ENCODE assay signal across 24 mouse cellular contexts in the genomic region with DNA sequence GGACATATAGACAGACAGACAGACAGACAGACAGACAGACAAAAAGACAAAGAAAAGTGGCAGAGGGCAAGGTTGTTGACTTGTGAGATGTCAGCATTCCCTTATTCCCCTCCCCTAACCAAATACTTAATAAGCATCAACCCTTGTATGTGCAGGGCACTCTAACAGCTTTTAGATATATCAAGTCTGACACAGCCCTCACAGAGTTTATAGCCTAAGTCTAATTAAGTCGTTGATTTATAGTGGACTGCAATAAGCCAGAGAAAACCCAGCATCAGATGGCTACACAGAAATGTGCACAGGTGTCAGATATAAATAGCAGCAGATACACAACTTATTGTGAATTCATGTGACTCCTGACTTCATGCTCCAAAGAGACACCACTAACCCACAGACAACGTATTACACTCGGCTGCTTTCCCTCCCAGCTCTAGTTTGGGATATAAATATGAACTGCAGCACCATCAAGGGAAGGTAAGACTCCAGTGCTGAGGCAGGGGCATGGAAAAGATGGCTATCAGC.
DNase-seq lines count a peak whose midpoint lies in the region; ATAC-seq and TF ChIP-seq lines count a peak whose summit lies in the region.
"Had no signal": no experiment of that assay in that cellular context is flagged by ENCODE, and none has a peak within 500 bp of the region (broad histone marks: within the 10 kb centered on the region; RNA-seq: fewer than 3 reads in every experiment).

No protein-coding gene starts in this region.

- no peak for TF ChIP-seq CTCF in cerebellum, adult 2 months (IDR thresholded peaks at IDR 0.05; ENCODE audit: borderline replicate concordance, insufficient read depth, low read depth, low read length)
- no peak for TF ChIP-seq CTCF in kidney, postnatal 0 days (IDR thresholded peaks at IDR 0.05; ENCODE audit: low read depth)

- 0 out of 2 replicates have a peak overlapping the region, but pooled peaks have one; percentile 47 for H3K27ac ChIP-seq in cerebellum, adult 2 months (ENCODE audit: insufficient read depth, low read length)
- H3K27ac ChIP-seq in heart, embryonic 11.5 days (ENCODE audit: low read depth, low read length): peak overlapping the region; percentile 54; the same call in 1 of the 2 replicates
- H3K27ac ChIP-seq in kidney, postnatal 0 days: no peak overlapping the region
- H3K27ac ChIP-seq in neural tube, embryonic 14.5 days (ENCODE audit: low read depth, low read length): no peak overlapping the region
- H3K27ac ChIP-seq: embryonic facial prominence, embryonic 15.5 days; hindbrain, embryonic 15.5 days; intestine, embryonic 15.5 days; liver, embryonic 13.5 days; stomach, embryonic 15.5 days had no signal

- no peak for DNase-seq in cerebellum, adult 2 months
- DNase-seq in cerebellum, adult 9-10 months: no peak
- DNase-seq in heart, postnatal 25 days (ENCODE audit: low spot score): no peak
- DNase-seq in kidney, postnatal 0 days (ENCODE audit: low spot score): peak; percentile 59
- DNase-seq in kidney, postnatal 36 days: no peak
- no peak for DNase-seq in right cerebral cortex, adult 2 months (ENCODE audit: low spot score in 2 of 2)
- DNase-seq: adrenal gland, adult 8-10 months; cerebellum, postnatal 10 days; kidney, postnatal 14 days; layer of hippocampus, adult 9-11 months; liver, embryonic 13.5 days; lung, postnatal 36 days; right cerebral cortex, postnatal 25 days; thymus, adult 18-20 months had no signal

- WGBS in cerebellum, adult 2 months: 7% methylated on average over 3 of the region's 3 CpGs
- WGBS in heart, embryonic 11.5 days (ENCODE audit: insufficient replicate concordance): 69% methylated on average over 3 of the region's 3 CpGs
- 32% methylated on average over 3 of the region's 3 CpGs for WGBS in kidney, postnatal 0 days
- 66% methylated on average over 3 of the region's 3 CpGs for WGBS in neural tube, embryonic 14.5 days

- H3K4me1 ChIP-seq in cerebellum, adult 2 months (ENCODE audit: control insufficient read depth, insufficient read depth, low read length): peaks cover 11% of the 10 kb centered on the region
- H3K4me1 ChIP-seq in heart, embryonic 11.5 days (ENCODE audit: control insufficient read depth, insufficient read depth, low read length): peaks cover 64% of the 10 kb centered on the region
- no peaks in the 10 kb centered on the region for H3K4me1 ChIP-seq in kidney, postnatal 0 days (replicated peaks; ENCODE audit: insufficient read depth, low read length)
- no peaks in the 10 kb centered on the region for H3K4me1 ChIP-seq in neural tube, embryonic 14.5 days (ENCODE audit: control insufficient read depth, insufficient read depth, low read length)
- H3K4me1 ChIP-seq: embryonic facial prominence, embryonic 15.5 days; hindbrain, embryonic 15.5 days; liver, embryonic 13.5 days had no signal

- no peak overlapping the region for H3K4me2 ChIP-seq in heart, embryonic 11.5 days
- H3K4me2 ChIP-seq in kidney, postnatal 0 days (ENCODE audit: low read length): no peak overlapping the region
- no peak overlapping the region for H3K4me2 ChIP-seq in neural tube, embryonic 14.5 days (ENCODE audit: low read depth, low read length)
- H3K4me2 ChIP-seq: embryonic facial prominence, embryonic 15.5 days; hindbrain, embryonic 15.5 days; intestine, embryonic 15.5 days; liver, embryonic 13.5 days; lung, embryonic 14.5 days; stomach, embryonic 15.5 days had no signal

- no peak for TF ChIP-seq POLR2A in cerebellum, adult 2 months (IDR thresholded peaks at IDR 0.05; ENCODE audit: borderline replicate concordance, insufficient read depth, low read length)

- no peak overlapping the region for H3K9ac ChIP-seq in heart, embryonic 11.5 days (ENCODE audit: low read depth, low read length)
- H3K9ac ChIP-seq in kidney, postnatal 0 days (ENCODE audit: low read depth, low read length): no peak overlapping the region
- no peak overlapping the region for H3K9ac ChIP-seq in neural tube, embryonic 14.5 days (replicated peaks; ENCODE audit: low read depth, low read length)
- H3K9ac ChIP-seq: embryonic facial prominence, embryonic 15.5 days; hindbrain, embryonic 15.5 days; intestine, embryonic 15.5 days; liver, embryonic 13.5 days; lung, embryonic 14.5 days; stomach, embryonic 15.5 days had no signal

- intact Hi-C loops in heart, postnatal 25 days (cut with DNase I): no loop called here

- no peak for ATAC-seq in heart, embryonic 11.5 days (replicated peaks; ENCODE audit: insufficient number of reproducible peaks, low FRiP score, low TSS enrichment)
- no peak for ATAC-seq in kidney, postnatal 0 days (replicated peaks; ENCODE audit: low FRiP score, low read depth)
- ATAC-seq in neural tube, embryonic 14.5 days (ENCODE audit: low read depth): peak; percentile 49
- ATAC-seq: CD4-positive, CD25-positive, alpha-beta regulatory T cell, adult 4 months; forebrain, embryonic 16.5 days; intestine, embryonic 15.5 days; Patski had no signal

- no peak overlapping the region for H3K4me3 ChIP-seq in cerebellum, adult 2 months (replicated peaks; ENCODE audit: insufficient read depth, low read depth, low read length)
- no peak overlapping the region for H3K4me3 ChIP-seq in heart, embryonic 11.5 days (ENCODE audit: low read depth, low read length)
- no peak overlapping the region for H3K4me3 ChIP-seq in kidney, postnatal 0 days (replicated peaks; ENCODE audit: low read depth, low read length)
- no peak overlapping the region for H3K4me3 ChIP-seq in neural tube, embryonic 14.5 days (ENCODE audit: low read depth, low read length)
- H3K4me3 ChIP-seq: embryonic facial prominence, embryonic 15.5 days; hindbrain, embryonic 15.5 days; intestine, embryonic 15.5 days; liver, embryonic 13.5 days; stomach, embryonic 15.5 days had no signal

- H3K36me3 ChIP-seq in heart, embryonic 11.5 days (ENCODE audit: control insufficient read depth, insufficient read depth, low read length): no peaks in the 10 kb centered on the region
- H3K36me3 ChIP-seq in kidney, postnatal 0 days (ENCODE audit: insufficient read depth, low read length): no peaks in the 10 kb centered on the region
- H3K36me3 ChIP-seq in neural tube, embryonic 14.5 days (ENCODE audit: control insufficient read depth, insufficient read depth, low read length): no peaks in the 10 kb centered on the region
- H3K36me3 ChIP-seq: embryonic facial prominence, embryonic 15.5 days; hindbrain, embryonic 15.5 days; intestine, embryonic 15.5 days; liver, embryonic 13.5 days; stomach, embryonic 15.5 days had no signal

- no peaks in the 10 kb centered on the region for H3K27me3 ChIP-seq in cerebellum, adult 2 months (ENCODE audit: control insufficient read depth, insufficient read depth, low read length)
- no peaks in the 10 kb centered on the region for H3K27me3 ChIP-seq in heart, embryonic 11.5 days (ENCODE audit: control insufficient read depth, insufficient read depth, low read length)
- H3K27me3 ChIP-seq in kidney, postnatal 0 days (ENCODE audit: insufficient read depth, low read length): no peaks in the 10 kb centered on the region
- H3K27me3 ChIP-seq in neural tube, embryonic 14.5 days (ENCODE audit: control insufficient read depth, insufficient read depth, low read length): no peaks in the 10 kb centered on the region
- H3K27me3 ChIP-seq: embryonic facial prominence, embryonic 15.5 days; hindbrain, embryonic 15.5 days; intestine, embryonic 15.5 days; liver, embryonic 13.5 days; Patski; stomach, embryonic 15.5 days had no signal

- no peaks in the 10 kb centered on the region for H3K9me3 ChIP-seq in heart, embryonic 11.5 days (replicated peaks; ENCODE audit: control insufficient read depth, low read length)
- H3K9me3 ChIP-seq in kidney, postnatal 0 days (replicated peaks; ENCODE audit: low read length): no peaks in the 10 kb centered on the region
- H3K9me3 ChIP-seq in neural tube, embryonic 14.5 days (ENCODE audit: control insufficient read depth, low read length): no peaks in the 10 kb centered on the region
- H3K9me3 ChIP-seq: embryonic facial prominence, embryonic 15.5 days; hindbrain, embryonic 15.5 days; intestine, embryonic 15.5 days; liver, embryonic 13.5 days; stomach, embryonic 15.5 days had no signal

Comparison
In these comparisons a context has a peak if more than half of its experiments do, and no peak if none do; other contexts are left out.
1. H3K27ac ChIP-seq: peak in cerebellum, adult 2 months (single experiment) and heart, embryonic 11.5 days (single experiment); none in kidney, postnatal 0 days (single experiment) and neural tube, embryonic 14.5 days (single experiment).